Mouse (Mus musculus) Muller cell, postnatal 12 days (primary cell): ENCODE data around the gene Lpp.

Source experiments
- DNase-seq: peaks from one replicate; pipeline ENCODE4 v3.0.0-alpha.2; 2015; ENCODE audit errors: inconsistent ontology term

Gene Lpp

GRCm38 (mm10) chr16:24399524-24399923 lies 6.2 kb downstream of the Lpp start:
- DNase-seq = no peak

GRCm38 (mm10) chr16:24400776-24401175 lies 7.5 kb downstream of the Lpp start:
- DNase-seq = no peak

- no peak for DNase-seq
Measured at GRCm38 (mm10) chr16:24402801-24403200, 9.5 kb downstream of the Lpp start.

GRCm38 (mm10) chr16:24403733-24404380 lies 10.6 kb downstream of the Lpp start:
- no peak for DNase-seq

GRCm38 (mm10) chr16:24406521-24406920 lies 13.2 kb downstream of the Lpp start:
- no peak for DNase-seq

GRCm38 (mm10) chr16:24411281-24411680 lies 18.0 kb downstream of the Lpp start:
- DNase-seq = no peak

GRCm38 (mm10) chr16:24412193-24412592 lies 18.9 kb downstream of the Lpp start:
- no peak for DNase-seq

GRCm38 (mm10) chr16:24413059-24413458 lies 19.8 kb downstream of the Lpp start:
- DNase-seq = no peak

- peak; percentile 48 for DNase-seq
Measured at GRCm38 (mm10) chr16:24418022-24418421, 24.7 kb downstream of the Lpp start.

GRCm38 (mm10) chr16:24420603-24421120 lies 27.4 kb downstream of the Lpp start:
- DNase-seq = no peak

GRCm38 (mm10) chr16:24421687-24422418 lies 28.5 kb downstream of the Lpp start:
- DNase-seq = no peak

- no peak for DNase-seq
Measured at GRCm38 (mm10) chr16:24423196-24423595, 29.9 kb downstream of the Lpp start.

- no peak for DNase-seq
Measured at GRCm38 (mm10) chr16:24423751-24424150, 30.4 kb downstream of the Lpp start.

- DNase-seq = no peak
Measured at GRCm38 (mm10) chr16:24424356-24424977, 31.2 kb downstream of the Lpp start.

- DNase-seq = no peak
Measured at GRCm38 (mm10) chr16:24425816-24426215, 32.5 kb downstream of the Lpp start.

- no peak for DNase-seq
Measured at GRCm38 (mm10) chr16:24427606-24428005, 34.3 kb downstream of the Lpp start.

- peak; percentile 83 for DNase-seq
Measured at GRCm38 (mm10) chr16:24428055-24428454, 34.7 kb downstream of the Lpp start.

- no peak for DNase-seq
Measured at GRCm38 (mm10) chr16:24428742-24429141, 35.4 kb downstream of the Lpp start.

- no peak for DNase-seq
Measured at GRCm38 (mm10) chr16:24429691-24430090, 36.4 kb downstream of the Lpp start.

GRCm38 (mm10) chr16:24431808-24432207 lies 38.5 kb downstream of the Lpp start:
- no peak for DNase-seq

GRCm38 (mm10) chr16:24433563-24433962 lies 40.3 kb downstream of the Lpp start:
- DNase-seq = no peak

- DNase-seq = peak; percentile 40
Measured at GRCm38 (mm10) chr16:24434026-24434425, 40.7 kb downstream of the Lpp start.
